Mouse (Mus musculus) liver, embryonic 11.5 days (tissue): ENCODE data around the gene Dpm3. TPM values are rescaled to one million over a fixed set of nuclear protein-coding genes. Genes with fewer than 3 reads are reported as not detected.
A peak's percentile ranks its signal among the peaks of the same experiment; 100 is the strongest.

Experiments used
- ATAC-seq: fragments of 200-750 bp; cut with Nextera tagmentation; replicated peaks from 2 replicates; pipeline ENCODE4 v1.8.0; 2017; ENCODE audit warnings: moderate number of reproducible peaks, mild to moderate bottlenecking, moderate TSS enrichment, moderate library complexity; ENCODE audit not compliant: low FRiP score
- DNase-seq: peaks from one replicate; pipeline ENCODE4 v3.0.0-alpha.2; 2017; ENCODE audit warnings: low spot score
- H3K27ac ChIP-seq: fragments of 300-500 bp; sonication (generic); 2 replicates; pipeline ENCODE4 v1.5.1; 2014; ENCODE audit warnings: mild to moderate bottlenecking, low read depth, low read length, control low read depth
- H3K27me3 ChIP-seq: fragments of 300-500 bp; sonication (generic); replicated peaks from 2 replicates; pipeline ENCODE4 v1.6.1; 2014; ENCODE audit warnings: low read length, mixed read lengths; ENCODE audit not compliant: control insufficient read depth, insufficient read depth
- H3K36me3 ChIP-seq: fragments of 300-500 bp; sonication (generic); 2 replicates; pipeline ENCODE4 v1.6.1; 2014; ENCODE audit warnings: mild to moderate bottlenecking, low read length, moderate library complexity, mixed read lengths; ENCODE audit not compliant: control insufficient read depth, insufficient read depth
- H3K4me1 ChIP-seq: fragments of 300-500 bp; sonication (generic); replicated peaks from 2 replicates; pipeline ENCODE4 v1.6.1; 2014; ENCODE audit warnings: low read length, mixed read lengths; ENCODE audit not compliant: control insufficient read depth, insufficient read depth
- H3K4me2 ChIP-seq: fragments of 300-500 bp; sonication (generic); 2 replicates; pipeline ENCODE4 v1.6.1; 2014; ENCODE audit warnings: mild to moderate bottlenecking, control low read depth, moderate library complexity
- H3K4me3 ChIP-seq: fragments of 300-500 bp; sonication (generic); 2 replicates; pipeline ENCODE4 v1.5.1; 2014; ENCODE audit warnings: low read depth, low read length, control low read depth
- H3K9ac ChIP-seq: fragments of 300-500 bp; sonication (generic); 2 replicates; pipeline ENCODE4 v1.6.1; 2014; ENCODE audit warnings: low read depth, low read length, control low read depth
- H3K9me3 ChIP-seq: fragments of 300-500 bp; sonication (generic); 2 replicates; pipeline ENCODE4 v1.6.1; 2016; ENCODE audit warnings: low read length, inconsistent platforms, mixed read lengths; ENCODE audit not compliant: control insufficient read depth
- WGBS: fragments of 180-500 bp; shearing (Covaris S2); extraction: QIAGEN DNeasy Blood & Tissue Kit; methylation state at CpG from one replicate; pipeline ENCODE4 v1.1.7; 2014; 5-methylcytosine and 5-hydroxymethylcytosine counted together
- polyA plus RNA-seq: library from polyadenylated mRNA; unstranded; fragments of >200 nt; fragmentation: Nextera tagmentation; extraction: Ambion mirVana; gene quantifications from 2 replicates; pipeline ENCODE4 v1.2.1, GENCODE M21; 2014

Dpm3 gene
- polyA plus RNA-seq, 1 experiment from 2014 or later, result 118 TPM

DNA sequence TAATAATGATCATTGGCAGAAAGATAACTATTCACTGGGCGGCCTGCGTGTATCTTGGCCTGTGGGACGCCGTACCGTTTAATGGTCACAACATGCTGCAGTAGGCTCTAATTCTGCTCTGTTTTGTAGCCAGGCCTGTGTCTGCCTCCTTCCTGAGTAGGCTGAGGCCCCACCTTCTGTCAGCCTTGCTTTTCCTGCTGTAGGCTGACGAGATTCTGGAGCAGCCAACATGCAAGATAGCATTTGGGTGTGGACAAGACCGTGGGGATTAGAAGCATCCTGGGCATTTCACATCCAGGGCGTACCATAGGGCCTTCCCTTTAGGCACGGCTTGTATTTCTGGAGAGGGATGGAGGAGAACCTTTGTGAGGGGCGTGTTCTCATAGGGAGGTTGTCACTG lies 3.3 kb downstream of the Dpm3 start:
- Histone ChIP-seq H3K36me3 (no peaks in the 10 kb centered on the region), H3K4me3 (no peak overlapping the region), H3K27ac (no peak overlapping the region), H3K4me2 (no peak overlapping the region), H3K4me1 (peaks cover 3% of the 10 kb centered on the region; the same call in 1 of the 2 replicates), H3K27me3 (0 out of 2 replicates have a peak, but pooled peaks cover under 1% of the 10 kb centered on the region), H3K9me3 (no peaks in the 10 kb centered on the region), H3K9ac (no peak overlapping the region)
- no peak for DNase-seq
- ATAC-seq, result no peak
- 57% methylated on average over 10 of the region's 10 CpGs for WGBS

- Histone ChIP-seq H3K4me1 (peaks cover 25% of the 10 kb centered on the region), H3K9ac (peak overlapping the region; percentile 76), H3K36me3 (no peaks in the 10 kb centered on the region; the same call in 1 of the 2 replicates), H3K27me3 (no peaks in the 10 kb centered on the region), H3K27ac (peak overlapping the region; percentile 11), H3K9me3 (no peaks in the 10 kb centered on the region), H3K4me3 (peak overlapping the region; percentile 65), H3K4me2 (peak overlapping the region; percentile 72)
- ATAC-seq, result peak; percentile 84
- DNase-seq, result peak; percentile 79
- WGBS, result under 1% methylated on average over 20 of the region's 20 CpGs
These were observed 7.3 kb downstream of the Dpm3 start for GRCm38 (mm10) chr3:89266439-89266893.

GRCm38 (mm10) chr3:89268916-89269315 lies 9.8 kb downstream of the Dpm3 start:
- Histone ChIP-seq H3K27ac (no peak overlapping the region), H3K4me3 (peak overlapping the region; percentile 65; the same call in 1 of the 2 replicates), H3K4me2 (peak overlapping the region; percentile 11; the same call in 1 of the 2 replicates), H3K36me3 (peaks cover 3% of the 10 kb centered on the region; the same call in 1 of the 2 replicates), H3K9me3 (no peaks in the 10 kb centered on the region), H3K27me3 (no peaks in the 10 kb centered on the region), H3K4me1 (peaks cover 22% of the 10 kb centered on the region), H3K9ac (no peak overlapping the region)
- DNase-seq, result no peak
- ATAC-seq, result no peak
- WGBS, result 67% methylated on average over 8 of the region's 8 CpGs

DNA sequence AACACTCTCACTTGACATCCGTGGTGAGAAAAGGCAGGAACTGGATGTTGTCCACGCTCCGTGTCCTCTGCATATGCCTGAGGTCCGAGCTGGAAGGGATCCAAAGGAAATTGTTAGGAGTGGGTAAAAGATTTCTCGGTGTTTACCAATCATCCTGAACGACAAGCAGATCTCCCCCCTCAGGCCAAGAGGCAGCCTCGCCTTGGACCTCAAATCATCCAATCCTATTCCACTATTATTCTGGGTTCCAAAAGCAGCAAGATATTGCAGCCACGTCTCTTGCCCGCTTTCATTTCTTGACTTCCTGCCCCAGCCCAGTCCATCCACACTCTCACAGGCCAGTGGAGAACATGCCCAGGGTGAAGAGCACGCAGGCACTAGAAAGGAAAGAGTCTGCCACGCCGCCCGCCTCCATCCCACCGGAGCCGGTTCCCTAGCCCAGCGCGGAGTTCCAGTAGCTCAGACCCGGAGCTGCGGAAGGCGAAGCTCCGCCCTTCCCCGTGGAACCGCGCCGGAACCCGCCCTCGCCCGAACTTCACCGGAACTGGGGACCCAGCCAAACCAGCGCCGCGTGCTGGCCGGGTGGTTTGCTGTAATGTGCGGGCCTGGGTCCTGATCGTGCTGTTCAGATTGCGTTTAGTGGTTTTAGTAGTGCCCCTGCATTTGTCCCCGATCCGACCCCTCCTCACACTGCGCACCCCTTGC lies 11.0 kb downstream of the Dpm3 start, which contains the start of gene Slc50a1:
Gene Slc50a1, minus strand, starts transcription at position 520 of the 705 bp plus-strand sequence.
- no peaks in the 10 kb centered on the region for H3K27me3 ChIP-seq
- peaks cover 3% of the 10 kb centered on the region; the same call in 1 of the 2 replicates for H3K36me3 ChIP-seq
- no peaks in the 10 kb centered on the region for H3K9me3 ChIP-seq
- H3K4me1 ChIP-seq, result peaks cover 22% of the 10 kb centered on the region
- peak within 1 kb of the TSS; percentile 76 for H3K4me2 ChIP-seq
- H3K4me3 ChIP-seq, result peak within 1 kb of the TSS; percentile 65
- H3K27ac ChIP-seq, result peak within 1 kb of the TSS; percentile 30; the same call in 1 of the 2 replicates
- peak within 1 kb of the TSS; percentile 67 for H3K9ac ChIP-seq
- WGBS, result 4% methylated on average over 39 of the region's 39 CpGs
- DNase-seq (peak; percentile 80), ATAC-seq (peak; percentile 60; the same call in 1 of the 2 replicates)

DNA sequence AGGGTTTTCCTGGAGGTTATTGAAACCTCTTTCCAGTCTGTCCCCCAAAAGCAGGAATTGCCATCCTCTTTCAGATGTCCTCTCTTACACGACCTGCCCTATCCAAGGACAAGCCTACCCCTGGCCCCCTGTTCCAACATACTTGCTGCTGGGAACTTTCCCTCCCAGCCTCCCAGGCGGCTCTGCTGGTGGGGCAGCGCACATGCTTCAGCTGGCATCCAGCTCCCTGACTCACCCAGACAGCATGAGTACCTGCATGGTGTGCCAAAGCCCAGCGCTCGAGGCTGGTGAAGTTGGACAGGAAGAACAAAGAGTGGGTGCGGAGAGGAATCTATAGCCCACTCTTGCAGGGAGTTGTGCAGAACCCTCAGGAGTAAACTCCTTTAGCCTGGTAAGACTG lies 11.7 kb downstream of the Dpm3 start:
- no peak for ATAC-seq
- Histone ChIP-seq H3K27me3 (no peaks in the 10 kb centered on the region; the same call in 1 of the 2 replicates), H3K9ac (peak overlapping the region; percentile 67), H3K9me3 (no peaks in the 10 kb centered on the region), H3K4me1 (peaks cover 22% of the 10 kb centered on the region), H3K36me3 (peaks cover 3% of the 10 kb centered on the region; the same call in 1 of the 2 replicates), H3K4me2 (peak overlapping the region; percentile 76), H3K4me3 (peak overlapping the region; percentile 65; the same call in 1 of the 2 replicates), H3K27ac (no peak overlapping the region)
- DNase-seq, result no peak
- WGBS, result 72% methylated on average over 6 of the region's 6 CpGs

- 75% methylated on average over 6 of the region's 6 CpGs for WGBS
- no peaks in the 10 kb centered on the region; the same call in 1 of the 2 replicates for H3K27me3 ChIP-seq
- no peak overlapping the region for H3K4me3 ChIP-seq
- H3K9ac ChIP-seq, result no peak overlapping the region
- peaks cover 3% of the 10 kb centered on the region; the same call in 1 of the 2 replicates for H3K36me3 ChIP-seq
- ATAC-seq, result no peak
- no peak overlapping the region for H3K4me2 ChIP-seq
- no peak overlapping the region for H3K27ac ChIP-seq
- DNase-seq, result no peak
- H3K9me3 ChIP-seq, result no peaks in the 10 kb centered on the region
- peaks cover 22% of the 10 kb centered on the region for H3K4me1 ChIP-seq
These were observed 12.6 kb downstream of the Dpm3 start for GRCm38 (mm10) chr3:89271760-89272159.

GRCm38 (mm10) chr3:89276061-89276460 lies 16.9 kb downstream of the Dpm3 start:
- ATAC-seq, result no peak
- no peak overlapping the region for H3K9ac ChIP-seq

DNA sequence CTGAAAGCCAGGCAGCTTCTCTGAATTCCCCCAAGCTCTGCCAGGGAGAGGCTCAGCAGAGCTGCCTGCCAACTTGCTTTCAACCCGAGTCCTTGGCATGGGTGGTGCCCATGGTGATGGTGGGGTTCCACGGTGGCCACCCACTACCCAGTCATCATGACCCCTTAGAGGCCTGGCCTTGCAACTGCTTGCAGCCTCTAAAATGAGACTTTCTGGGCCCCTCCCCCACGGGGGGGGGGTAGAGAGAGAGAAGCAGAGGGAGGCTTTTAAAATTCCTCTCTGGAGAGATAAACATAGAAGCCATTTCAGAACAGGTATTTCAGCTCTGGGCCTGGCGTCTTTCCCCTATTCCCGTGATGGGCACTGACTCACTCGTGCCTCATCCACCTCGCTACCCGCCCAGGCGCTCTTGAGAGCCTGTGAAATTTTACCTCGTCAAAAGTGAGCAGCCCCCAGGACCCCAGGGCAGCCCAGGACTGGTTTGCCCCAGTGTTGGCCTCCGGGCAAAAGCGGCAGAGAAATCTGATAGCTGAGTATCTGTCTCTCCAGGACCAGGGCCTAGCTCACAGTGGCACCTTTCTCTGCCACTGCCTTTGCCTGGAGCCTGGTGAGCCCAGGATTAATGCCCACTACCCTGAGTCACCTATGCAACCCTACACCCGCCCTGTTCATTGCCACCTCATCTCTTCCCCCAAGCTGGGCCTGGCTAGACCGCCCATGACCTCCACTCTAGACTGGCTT lies 18.3 kb downstream of the Dpm3 start:
- Histone ChIP-seq H3K4me1 (peaks cover 26% of the 10 kb centered on the region), H3K36me3 (no peaks in the 10 kb centered on the region), H3K27me3 (peaks cover 48% of the 10 kb centered on the region), H3K4me3 (peak overlapping the region; percentile 56), H3K27ac (no peak overlapping the region), H3K9ac (no peak overlapping the region), H3K4me2 (peak overlapping the region; percentile 94), H3K9me3 (no peaks in the 10 kb centered on the region)
- 43% methylated on average over 14 of the region's 14 CpGs for WGBS
- ATAC-seq (no peak), DNase-seq (no peak)

More at GRCm38 (mm10) chr3:89276061-89276460, 16.9 kb downstream of the Dpm3 start:
- H3K4me3 ChIP-seq, result no peak overlapping the region
- H3K4me2 ChIP-seq, result no peak overlapping the region
- H3K27me3 ChIP-seq, result peaks cover 41% of the 10 kb centered on the region
- no peak overlapping the region for H3K27ac ChIP-seq
- H3K9me3 ChIP-seq, result no peaks in the 10 kb centered on the region
- H3K36me3 ChIP-seq, result 0 out of 2 replicates have a peak, but pooled peaks cover 3% of the 10 kb centered on the region
- no peak for DNase-seq
- 88% methylated on average over 13 of the region's 13 CpGs for WGBS
- H3K4me1 ChIP-seq, result peaks cover 20% of the 10 kb centered on the region
